Mouse (Mus musculus) ES-CJ7 (cell line): Measurements from ENCODE around the gene LTO1.

Source experiments
- DNase-seq: peaks from one replicate; pipeline ENCODE4 v3.0.0; 2011; ENCODE audit warnings: low read depth, low spot score

Gene LTO1

GRCm38 (mm10) chr7:144939344-144940002, 24.6 kb downstream of the LTO1 start, which contains the start of gene Ccnd1:
Gene Ccnd1 (minus strand): TSS chr7:144939925.
- DNase-seq: peak; percentile 96

GRCm38 (mm10) chr7:144940003-144940571, 25.2 kb downstream of the LTO1 start:
- no peak for DNase-seq

- DNase-seq: peak; percentile 46
Measured at GRCm38 (mm10) chr7:144940585-144940984, 25.7 kb downstream of the LTO1 start.

- DNase-seq: peak; percentile 98
Measured at GRCm38 (mm10) chr7:144941242-144941831, 26.4 kb downstream of the LTO1 start.

GRCm38 (mm10) chr7:144942071-144942743, 27.3 kb downstream of the LTO1 start:
- DNase-seq: peak; percentile 83

GRCm38 (mm10) chr7:144942744-144943135, 27.8 kb downstream of the LTO1 start:
- peak; percentile 61 for DNase-seq

- DNase-seq: peak; percentile 94
Measured at GRCm38 (mm10) chr7:144943254-144943653, 28.4 kb downstream of the LTO1 start.

GRCm38 (mm10) chr7:144958509-144959395, 43.9 kb downstream of the LTO1 start:
- no peak for DNase-seq

GRCm38 (mm10) chr7:144963911-144964310, 49.0 kb downstream of the LTO1 start:
- DNase-seq: no peak

- DNase-seq: no peak
Measured at GRCm38 (mm10) chr7:144964316-144964715, 49.4 kb downstream of the LTO1 start.

- no peak for DNase-seq
Measured at GRCm38 (mm10) chr7:144965893-144966292, 51.0 kb downstream of the LTO1 start.

GRCm38 (mm10) chr7:144970997-144971768, 56.3 kb downstream of the LTO1 start:
- no peak for DNase-seq

GRCm38 (mm10) chr7:144971769-144972168, 56.9 kb downstream of the LTO1 start:
- DNase-seq: no peak

GRCm38 (mm10) chr7:144973461-144973860, 58.6 kb downstream of the LTO1 start:
- no peak for DNase-seq

GRCm38 (mm10) chr7:144977121-144977520, 62.2 kb downstream of the LTO1 start:
- DNase-seq: no peak

- no peak for DNase-seq
Measured at GRCm38 (mm10) chr7:144979814-144980213, 64.9 kb downstream of the LTO1 start.
